Mouse (Mus musculus) neutrophil, adult 5-6 weeks (primary cell): Measurements from ENCODE around the gene Olfr1283. TPM values are rescaled to one million over a fixed set of nuclear protein-coding genes. Genes with fewer than 3 reads are reported as not detected.
"Not testable (repeated sequence)": the region's sequence is repeated elsewhere in the genome, so short reads cannot be mapped to it uniquely, and the experiment has no call there.

Experiments
- ATAC-seq: fragments of 151-379, 151-347 bp; 2 replicates; pipeline ENCODE4 v1.8.0; 2017; ENCODE audit warnings: mild to moderate bottlenecking, moderate TSS enrichment; ENCODE audit not compliant: insufficient number of reproducible peaks, poor library complexity, low FRiP score, severe bottlenecking; ENCODE audit errors: extremely low read depth
- total RNA-seq: library from RNA; stranded (forward); fragments of 200-1000 nt; gene quantifications from 2 replicates; pipeline ENCODE4 v1.2.3, GENCODE M21; 2017

Olfr1283 gene
- not detected in 2 replicates for total RNA-seq

- no peak for ATAC-seq
Measured at GRCm38 (mm10) chr2:111366490-111366889, at the start of gene Olfr1283. Olfr1283 (plus strand) TSS chr2:111366790.

GRCm38 (mm10) chr2:111326220-111326619 is 40.4 kb upstream of the Olfr1283 start, which contains the start of gene Olfr1281:
Olfr1281 (plus strand) TSS chr2:111326520.
- no peak for ATAC-seq

DNA sequence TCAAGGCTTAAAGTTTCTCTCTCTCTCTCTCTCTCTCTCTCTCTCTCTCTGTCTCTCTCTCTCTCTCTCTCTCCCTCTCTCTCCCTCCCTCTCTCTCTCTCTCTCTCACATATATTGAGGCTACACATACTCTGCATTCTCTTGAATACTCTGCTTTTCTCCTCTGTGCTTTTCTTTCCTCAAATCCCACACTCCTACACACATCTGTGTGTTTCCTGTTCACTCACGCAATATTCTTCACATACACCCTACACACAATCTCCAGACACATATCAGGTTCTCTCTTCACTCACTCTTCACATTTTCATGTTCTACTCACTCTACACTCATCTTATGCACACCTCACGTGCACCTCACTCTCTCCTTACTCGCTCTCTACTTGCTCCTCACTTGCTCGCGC is 32.9 kb upstream of the Olfr1283 start:
- ATAC-seq, result not testable (repeated sequence)

GRCm38 (mm10) chr2:111335976-111336375 is 30.6 kb upstream of the Olfr1283 start, which contains the start of gene Olfr1282:
Olfr1282 (minus strand) TSS chr2:111336076.
- ATAC-seq, result no peak

- no peak for ATAC-seq
Measured at GRCm38 (mm10) chr2:111375222-111375621, 8.6 kb downstream of the Olfr1283 start, which contains the start of gene Olfr1284. Olfr1284 (plus strand) TSS chr2:111375522.

Other genes with a start within 250 kb of the Olfr1283 start
- not detected in 2 replicates for gene Gm15130, start 213.9 kb upstream of the Olfr1283 start, total RNA-seq
- not detected in 2 replicates for gene 4930430A15Rik, start 137.2 kb upstream of the Olfr1283 start, total RNA-seq
- gene Olfr1275, start 131.5 kb upstream of the Olfr1283 start, total RNA-seq, result not detected in 2 replicates
- not detected in 2 replicates for gene Olfr1276, start 112.3 kb upstream of the Olfr1283 start, total RNA-seq
- 0.12 TPM in 1 of 2 replicates, not detected in the other for gene Olfr1277, start 92.7 kb upstream of the Olfr1283 start, total RNA-seq
- gene Olfr1278, start 76.7 kb upstream of the Olfr1283 start, total RNA-seq, result 0.58 TPM in 1 of 2 replicates, not detected in the other
- gene Olfr1279, start 66.2 kb upstream of the Olfr1283 start, total RNA-seq, result not detected in 2 replicates
- gene Olfr1280, start 52.8 kb upstream of the Olfr1283 start, total RNA-seq, result 0.12 TPM in 1 of 2 replicates, not detected in the other
- not detected in 2 replicates for gene Olfr1281, start 40.3 kb upstream of the Olfr1283 start, total RNA-seq
- gene Olfr1282, start 30.7 kb upstream of the Olfr1283 start, total RNA-seq, result not detected in 2 replicates
- gene Olfr1284, start 8.7 kb downstream of the Olfr1283 start, total RNA-seq, result not detected in 2 replicates
- not detected in 2 replicates for gene Olfr1286, start 56.3 kb downstream of the Olfr1283 start, total RNA-seq
- gene Olfr1287, start 82.4 kb downstream of the Olfr1283 start, total RNA-seq, result not detected in 2 replicates
- gene Olfr1288, start 107.3 kb downstream of the Olfr1283 start, total RNA-seq, result not detected in 2 replicates
- not detected in 2 replicates for gene Olfr1289, start 114.0 kb downstream of the Olfr1283 start, total RNA-seq
- gene Olfr1290, start 127.0 kb downstream of the Olfr1283 start, total RNA-seq, result not detected in 2 replicates
- gene Olfr1291-ps1, start 130.4 kb downstream of the Olfr1283 start, total RNA-seq, result not detected in 2 replicates
- gene Olfr1293-ps, start 158.4 kb downstream of the Olfr1283 start, total RNA-seq, result not detected in 2 replicates
- gene Olfr1294, start 173.5 kb downstream of the Olfr1283 start, total RNA-seq, result not detected in 2 replicates
- 0.12 TPM in 1 of 2 replicates, not detected in the other for gene Olfr1295, start 202.9 kb downstream of the Olfr1283 start, total RNA-seq